Comparison of ENCODE assay signal across 23 mouse cellular contexts in genomic region chr15:6562629-6563028, GRCm38 (mm10). TPM values are rescaled to one million over a fixed set of nuclear protein-coding genes. Genes with fewer than 3 reads are reported as not detected.
DNase-seq lines count a peak whose midpoint lies in the region; TF ChIP-seq lines count a peak whose summit lies in the region.
"Had no signal": no experiment of that assay in that cellular context is flagged by ENCODE, and none has a peak within 500 bp of the region (broad histone marks: within the 10 kb centered on the region; RNA-seq: fewer than 3 reads in every experiment).

No protein-coding gene starts in this region.

- peak overlapping the region; percentile 20; the same call in 1 of the 2 replicates for H3K27ac ChIP-seq in MEL (ENCODE audit: control insufficient read depth, low read depth, low read length)
- peak overlapping the region; percentile 94 for H3K27ac ChIP-seq in bone marrow macrophage, adult 2 months (ENCODE audit: insufficient read depth, low read depth, low read length)
- peak overlapping the region; percentile 99 for H3K27ac ChIP-seq in macrophage
- H3K27ac ChIP-seq in midbrain, embryonic 10.5 days (replicated peaks) = no peak overlapping the region
- no peak overlapping the region for H3K27ac ChIP-seq in kidney, adult 2 months (ENCODE audit: insufficient read depth, low read depth, low read length)

- H3K36me3 ChIP-seq in MEL (ENCODE audit: control insufficient read depth in 1 of 2, insufficient read depth in 2 of 2, low read length in 2 of 2) (peaks cover 0 to 14% of the 10 kb centered on the region in 2 experiments; a peak in 2 of 4 replicates), macrophage (ENCODE audit: inconsistent target) (no peaks in the 10 kb centered on the region)
- H3K36me3 ChIP-seq in midbrain, embryonic 10.5 days = no peaks in the 10 kb centered on the region
- no peaks in the 10 kb centered on the region for H3K36me3 ChIP-seq in kidney, adult 2 months (ENCODE audit: control insufficient read depth, insufficient read depth, low read length)

- 7% methylated on average over 2 of the region's 2 CpGs for WGBS in macrophage (ENCODE audit: missing documents)
- 82% methylated on average over 2 of the region's 2 CpGs for WGBS in midbrain, embryonic 10.5 days
- WGBS in kidney, adult 2 months = 85% methylated on average over 2 of the region's 2 CpGs

- intact Hi-C loops in heart, postnatal 10 days (cut with DNase I) = no loop called here

- no peaks in the 10 kb centered on the region for H3K27me3 ChIP-seq in MEL (ENCODE audit: control insufficient read depth in 1 of 2, insufficient read depth in 2 of 2, low read length in 2 of 2)
- H3K27me3 ChIP-seq in midbrain, embryonic 10.5 days (ENCODE audit: low read depth, poor library complexity, severe bottlenecking) = no peaks in the 10 kb centered on the region
- H3K27me3 ChIP-seq in kidney, adult 2 months (replicated peaks; ENCODE audit: control insufficient read depth, insufficient read depth, low read length) = no peaks in the 10 kb centered on the region
- H3K27me3 ChIP-seq: CH12.LX, Patski had no signal

- H3K4me3 ChIP-seq in MEL (ENCODE audit: control insufficient read depth in 1 of 2, insufficient read depth in 1 of 2, low read depth in 2 of 2, low read length in 2 of 2) (no peak overlapping the region), macrophage (ENCODE audit: inconsistent target) (no peak overlapping the region)
- H3K4me3 ChIP-seq in bone marrow macrophage, adult 2 months (ENCODE audit: insufficient read depth, low read length) = no peak overlapping the region
- no peak overlapping the region for H3K4me3 ChIP-seq in midbrain, embryonic 10.5 days
- H3K4me3 ChIP-seq in kidney, adult 2 months (ENCODE audit: insufficient read depth, low read depth, low read length) = no peak overlapping the region

- no peak for TF ChIP-seq POLR2A in MEL (IDR thresholded peaks at IDR 0.05; ENCODE audit: control insufficient read depth in 1 of 2, insufficient read depth in 1 of 2, low read depth in 1 of 2, low read length in 2 of 2, poor library complexity in 1 of 2)
- TF ChIP-seq POLR2A in bone marrow macrophage, adult 2 months (IDR thresholded peaks at IDR 0.05; ENCODE audit: borderline replicate concordance, low read depth, low read length) = no peak
- no peak for TF ChIP-seq POLR2A in kidney, adult 2 months (IDR thresholded peaks at IDR 0.05; ENCODE audit: low read depth, low read length)

- no peaks in the 10 kb centered on the region for H3K79me2 ChIP-seq in MEL (ENCODE audit: control insufficient read depth, insufficient read depth, low read length, poor library complexity)
- peaks cover 78% of the 10 kb centered on the region for H3K79me2 ChIP-seq in macrophage (ENCODE audit: inconsistent target)

- no peak for TF ChIP-seq RAD21 in MEL (IDR thresholded peaks at IDR 0.05; ENCODE audit: low read depth, low read length)

- H3K9ac ChIP-seq in MEL (ENCODE audit: control insufficient read depth, low read depth, low read length, poor library complexity, severe bottlenecking) = no peak overlapping the region

- TF ChIP-seq EP300 in MEL (IDR thresholded peaks at IDR 0.05; ENCODE audit: low read depth in 1 of 2, low read length in 2 of 2) = peak; percentile 51 to 62; a peak in 2 of 4 replicates

- TF ChIP-seq CTCF in MEL (IDR thresholded peaks at IDR 0.05 in 2 of 3, conservative IDR thresholded peaks at IDR 0.05 in 1 of 3; ENCODE audit: control insufficient read depth in 1 of 3, insufficient read depth in 1 of 3, low read depth in 2 of 3, low read length in 3 of 3, poor library complexity in 1 of 3, severe bottlenecking in 1 of 3) = no peak
- TF ChIP-seq CTCF in bone marrow macrophage, adult 2 months (IDR thresholded peaks at IDR 0.05; ENCODE audit: low read depth, low read length) = no peak
- no peak for TF ChIP-seq CTCF in kidney, adult 2 months (conservative IDR thresholded peaks at IDR 0.05; ENCODE audit: insufficient read depth, insufficient read length, low read depth, low read length)

- H3K9me3 ChIP-seq in MEL (replicated peaks; ENCODE audit: insufficient read depth, low read length) = no peaks in the 10 kb centered on the region
- H3K9me3 ChIP-seq in midbrain, embryonic 10.5 days (replicated peaks) = no peaks in the 10 kb centered on the region

- DNase-seq in 416B (ENCODE audit: low read depth) (peak; percentile 67), MEL (ENCODE audit: low read depth, low spot score) (no peak)
- no peak for DNase-seq in midbrain, embryonic 10.5 days (ENCODE audit: low spot score)
- no peak for DNase-seq in kidney, adult 2 months
- DNase-seq in heart, postnatal 10 days = no peak
- DNase-seq in kidney, adult 11 months = no peak
- DNase-seq: adrenal gland, adult 2 months; adrenal gland, adult 8-10 months; adrenal gland, postnatal 10 days; adrenal gland, postnatal 14 days; adrenal gland, postnatal 25 days; adrenal gland, postnatal 36 days; B cell, adult 2 months; cerebellum, adult 11 months; cerebellum, adult 11-12 months; cerebellum, adult 18-20 months; cerebellum, adult 2 months; cerebellum, adult 8-10 months had no signal

- peaks cover 9 to 13% of the 10 kb centered on the region in 2 experiments for H3K4me1 ChIP-seq in MEL (ENCODE audit: control insufficient read depth in 1 of 2, insufficient read depth in 2 of 2, low read length in 2 of 2)
- peaks cover 58% of the 10 kb centered on the region for H3K4me1 ChIP-seq in bone marrow macrophage, adult 2 months (ENCODE audit: control insufficient read depth, insufficient read depth, low read length)
- H3K4me1 ChIP-seq in midbrain, embryonic 10.5 days = peaks cover 5% of the 10 kb centered on the region
- H3K4me1 ChIP-seq in kidney, adult 2 months (ENCODE audit: control insufficient read depth, insufficient read depth, low read length) = peaks cover 3% of the 10 kb centered on the region; the same call in 1 of the 2 replicates

TF ChIP-seq in MEL, 35 proteins besides CTCF, POLR2A, EP300 and RAD21:
- no peak for TF ChIP-seq GABPA (IDR thresholded peaks at IDR 0.05; ENCODE audit: low read depth, low read length)
- TF ChIP-seq ELF1 (IDR thresholded peaks at IDR 0.05; ENCODE audit: low read depth, low read length) = no peak
- TF ChIP-seq POLR2AphosphoS5 (IDR thresholded peaks at IDR 0.05; ENCODE audit: borderline replicate concordance, low read depth, low read length) = no peak
- no peak for TF ChIP-seq CHD1 (IDR thresholded peaks at IDR 0.05; ENCODE audit: low read depth, low read length)
- TF ChIP-seq TBP (IDR thresholded peaks at IDR 0.05; ENCODE audit: low read depth, low read length) = no peak
- no peak for TF ChIP-seq SMC3 (IDR thresholded peaks at IDR 0.05; ENCODE audit: low read depth, low read length)
- no peak for TF ChIP-seq USF1 (IDR thresholded peaks at IDR 0.05; ENCODE audit: low read depth, low read length)
- no peak for TF ChIP-seq MXI1 (IDR thresholded peaks at IDR 0.05; ENCODE audit: low read depth, low read length)
- 0 out of 2 replicates have a peak, but pooled peaks have one; percentile 8 for TF ChIP-seq RCOR1 (IDR thresholded peaks at IDR 0.05; ENCODE audit: low read depth, low read length)
- no peak for TF ChIP-seq KAT2A (conservative IDR thresholded peaks at IDR 0.05; ENCODE audit: low read depth, low read length)
- TF ChIP-seq NELFE (IDR thresholded peaks at IDR 0.05; ENCODE audit: low read depth, low read length) = no peak
- TF ChIP-seq SIN3A (IDR thresholded peaks at IDR 0.05; ENCODE audit: low read length) = no peak
- no peak for TF ChIP-seq MEF2A (IDR thresholded peaks at IDR 0.05; ENCODE audit: extremely low read depth, insufficient replicate concordance, low read depth, low read length, poor library complexity, severe bottlenecking)
- peak; percentile 43; the same call in 1 of the 2 replicates for TF ChIP-seq GATA1 (IDR thresholded peaks at IDR 0.05; ENCODE audit: low read depth, low read length)
- TF ChIP-seq CHD2 (IDR thresholded peaks at IDR 0.05; ENCODE audit: low read length) = no peak
- TF ChIP-seq ETS1 (IDR thresholded peaks at IDR 0.05; ENCODE audit: low read depth, low read length) = peak; percentile 49; the same call in 1 of the 2 replicates
- peak; percentile 23; the same call in 1 of the 2 replicates for TF ChIP-seq ZNF384 (IDR thresholded peaks at IDR 0.05; ENCODE audit: low read depth, low read length)
- TF ChIP-seq MAX (IDR thresholded peaks at IDR 0.05; ENCODE audit: low read length) = no peak
- no peak for TF ChIP-seq JUND (IDR thresholded peaks at IDR 0.05; ENCODE audit: low read depth, low read length)
- no peak for TF ChIP-seq ZC3H11A (IDR thresholded peaks at IDR 0.05; ENCODE audit: low read depth, low read length)
- TF ChIP-seq TCF12 (IDR thresholded peaks at IDR 0.05; ENCODE audit: low read depth, low read length) = peak; percentile 76; the same call in 1 of the 2 replicates

RNA-seq across cellular contexts. Expression of gene Fyb, which starts 40.0 kb away (rescaled TPM):
- total RNA-seq in MEL (2012; rRNA removed) = 196 and 208 TPM in 2 replicates
- 100 to 1,000 TPM in 1 of 2 experiments, not detected in 1; 175 TPM for polyA plus RNA-seq in MEL (2012; ENCODE audit: insufficient read depth in 1 of 2, insufficient read length in 2 of 2, low read depth in 1 of 2, low replicate concordance in 2 of 2, missing spikeins in 1 of 2)
- polyA plus RNA-seq in bone marrow macrophage, adult 2 months (2012; ENCODE audit: insufficient read depth, insufficient read length, missing spikeins) = 1,205 and 1,358 TPM in 2 replicates
- total RNA-seq in macrophage (2018; cell fraction: chromatin; rRNA removed) = 1,000 to 10,000 TPM in 25 of 26 experiments, 100 to 1,000 TPM in 1; 946 to 4,580 (median 3,223) TPM
- 1,000 to 10,000 TPM in 9 of 26 experiments, 100 to 1,000 TPM in 17; 417 to 1,132 (median 746) TPM for total RNA-seq in macrophage (2018; cell fraction: cytosol; rRNA removed)
- 1,000 to 10,000 TPM; 1,077 to 2,236 (median 1,801) TPM for total RNA-seq in macrophage (2018; cell fraction: nucleus; rRNA removed)
- 370 to 786 TPM (median 465 TPM) in 3 replicates for polyA plus RNA-seq in macrophage (2018)
- 2.4 and 2.9 TPM in 2 replicates for polyA plus RNA-seq in midbrain, embryonic 10.5 days (2016; fragmentation: Nextera tagmentation; extraction: Ambion mirVana)
- 3.0 and 84.9 TPM in 2 replicates for polyA plus RNA-seq in kidney, adult 2 months (2012; rRNA removed)
- 10 to 100 TPM; 10.3 to 13.2 TPM for total RNA-seq in heart, postnatal 10 days (2021)
- total RNA-seq: ES-E14 had no signal

Comparison
In these comparisons a context has a peak if more than half of its experiments do, and no peak if none do; other contexts are left out.
1. H3K27ac ChIP-seq: peak in MEL (single experiment), bone marrow macrophage, adult 2 months (single experiment) and macrophage (single experiment); none in midbrain, embryonic 10.5 days (single experiment) and kidney, adult 2 months (single experiment).